Mouse (Mus musculus): ENCODE data around the gene Cers2.

GRCm38 (mm10) chr3:95301204-95301796 lies 13.3 kb upstream of the Cers2 start:
- TF ChIP-seq GATA1 (IDR thresholded peaks at IDR 0.05; ENCODE audit: borderline replicate concordance, low read length) = no peak
- no peak for TF ChIP-seq FLI1 (IDR thresholded peaks at IDR 0.05; ENCODE audit: low read length)
